Mouse (Mus musculus) erythroblast, embryonic 14.5 days (primary cell): ENCODE measurements around the gene Mtrex.

Experiments
- GATA1 ChIP-seq: IDR thresholded peaks from 2 replicates; pipeline ENCODE4 v1.6.1; 2012; ENCODE audit warnings: low read length, inconsistent platforms, mixed read lengths
- TAL1 ChIP-seq: IDR thresholded peaks from 3 replicates; pipeline ENCODE4 v1.6.1; 2012; ENCODE audit warnings: low read length, inconsistent platforms, mixed read lengths

DNA sequence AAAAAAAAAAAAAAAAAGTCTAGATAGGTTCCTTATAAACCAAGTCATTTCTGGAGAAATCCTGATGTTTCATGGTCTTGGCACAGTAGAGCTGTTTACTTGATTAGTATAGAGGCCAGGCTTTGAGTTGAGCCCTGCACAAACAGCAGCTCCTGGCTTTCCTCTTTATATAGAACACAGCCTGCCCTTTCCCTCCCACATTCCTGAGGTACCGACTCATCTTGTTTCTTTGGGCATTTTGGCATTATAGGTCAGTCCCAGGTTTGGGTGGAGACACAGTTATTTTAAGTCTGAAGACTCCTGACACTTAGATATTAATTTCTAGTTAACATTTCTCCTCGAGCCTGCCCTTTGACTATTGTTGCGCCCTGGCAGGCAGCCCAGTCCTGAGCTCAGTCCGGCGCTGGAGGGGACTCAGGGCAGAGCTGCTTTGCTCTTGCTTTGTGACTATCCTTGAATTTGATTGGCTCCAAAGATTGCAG lies 65.3 kb downstream of the Mtrex start:
- TF ChIP-seq GATA1 (no peak), TAL1 (no peak)
